Mouse (Mus musculus) hindbrain, embryonic 14.5 days (tissue): ENCODE data around the gene Lemd2. TPM values are rescaled to one million over a fixed set of nuclear protein-coding genes. Genes with fewer than 3 reads are reported as not detected.

Experiments
- ATAC-seq: fragments of 200-750 bp; cut with Nextera tagmentation; 2 replicates; pipeline ENCODE4 v1.8.0; 2017; ENCODE audit warnings: moderate number of reproducible peaks, mild to moderate bottlenecking, moderate TSS enrichment, moderate library complexity; ENCODE audit not compliant: low FRiP score
- DNase-seq: peaks from one replicate; pipeline ENCODE4 v3.0.0-alpha.2; 2015; ENCODE audit warnings: low spot score
- H3K27ac ChIP-seq: fragments of 300-500 bp; sonication (generic); 2 replicates; pipeline ENCODE4 v1.5.1; 2014; ENCODE audit warnings: mild to moderate bottlenecking, moderate library complexity
- H3K27me3 ChIP-seq: fragments of 300-500 bp; sonication (generic); 2 replicates; pipeline ENCODE4 v1.6.1; 2014; ENCODE audit warnings: mild to moderate bottlenecking, low read length, mixed read lengths; ENCODE audit not compliant: control insufficient read depth, insufficient read depth
- H3K36me3 ChIP-seq: fragments of 300-500 bp; sonication (generic); replicated peaks from 2 replicates; pipeline ENCODE4 v1.6.1; 2014; ENCODE audit not compliant: control insufficient read depth, insufficient read depth
- H3K4me1 ChIP-seq: fragments of 300-500 bp; sonication (generic); replicated peaks from 2 replicates; pipeline ENCODE4 v1.6.1; 2014; ENCODE audit warnings: antibody characterized with exemption, low read length, mixed read lengths; ENCODE audit not compliant: control insufficient read depth, insufficient read depth
- H3K4me2 ChIP-seq: fragments of 300-500 bp; sonication (generic); replicated peaks from 2 replicates; pipeline ENCODE4 v1.6.1; 2014; ENCODE audit warnings: mild to moderate bottlenecking, moderate library complexity
- H3K4me3 ChIP-seq: fragments of 300-500 bp; sonication (generic); replicated peaks from 2 replicates; pipeline ENCODE4 v1.5.1; 2014; ENCODE audit warnings: mild to moderate bottlenecking, low read length
- H3K9ac ChIP-seq: fragments of 300-500 bp; sonication (generic); 2 replicates; pipeline ENCODE4 v1.6.1; 2014
- H3K9me3 ChIP-seq: fragments of 300-500 bp; sonication (generic); 2 replicates; pipeline ENCODE4 v1.6.1; 2016; ENCODE audit warnings: low read length; ENCODE audit not compliant: control insufficient read depth
- WGBS: fragments of 180-500 bp; shearing (Covaris S2); extraction: QIAGEN DNeasy Blood & Tissue Kit; methylation state at CpG from one replicate; pipeline ENCODE4 v1.1.7; 2014; 5-methylcytosine and 5-hydroxymethylcytosine counted together
- polyA plus RNA-seq: library from polyadenylated mRNA; unstranded; fragments of >200 nt; fragmentation: Nextera tagmentation; extraction: Ambion mirVana; gene quantifications from 2 replicates; pipeline ENCODE4 v1.2.1, GENCODE M21; 2014

Lemd2 gene
- polyA plus RNA-seq, 1 experiment from 2014 or later: 24.3 TPM

GRCm38 (mm10) chr17:27144152-27144551 lies 60.1 kb downstream of the Lemd2 start:
- peaks cover 35% of the 10 kb centered on the region for H3K4me1 ChIP-seq
- no peaks in the 10 kb centered on the region for H3K9me3 ChIP-seq
- H3K4me3 ChIP-seq: no peak overlapping the region
- H3K9ac ChIP-seq: no peak overlapping the region
- H3K27ac ChIP-seq: no peak overlapping the region
- no peak for DNase-seq
- WGBS: 71% methylated on average over 4 of the region's 4 CpGs
- H3K36me3 ChIP-seq: no peaks in the 10 kb centered on the region
- no peaks in the 10 kb centered on the region for H3K27me3 ChIP-seq
- ATAC-seq: no peak
- no peak overlapping the region for H3K4me2 ChIP-seq

GRCm38 (mm10) chr17:27141971-27142450 lies 62.3 kb downstream of the Lemd2 start:
- Histone ChIP-seq H3K27ac (no peak overlapping the region), H3K4me1 (peaks cover 38% of the 10 kb centered on the region), H3K4me3 (no peak overlapping the region), H3K9me3 (no peaks in the 10 kb centered on the region), H3K4me2 (no peak overlapping the region), H3K9ac (no peak overlapping the region), H3K27me3 (no peaks in the 10 kb centered on the region), H3K36me3 (no peaks in the 10 kb centered on the region)
- ATAC-seq: no peak
- WGBS: 49% methylated on average over 10 of the region's 10 CpGs
- no peak for DNase-seq

GRCm38 (mm10) chr17:27140262-27140661 lies 64.0 kb downstream of the Lemd2 start:
- whole genome bisulfite sequencing: 29% methylated on average over 9 of the region's 9 CpGs
- Histone ChIP-seq H3K4me2 (no peak overlapping the region), H3K36me3 (no peaks in the 10 kb centered on the region), H3K9ac (0 out of 2 replicates have a peak overlapping the region, but pooled peaks have one; percentile 5), H3K27me3 (no peaks in the 10 kb centered on the region), H3K27ac (peak overlapping the region; percentile 60; the same call in 1 of the 2 replicates), H3K4me1 (peaks cover 27% of the 10 kb centered on the region), H3K9me3 (no peaks in the 10 kb centered on the region), H3K4me3 (no peak overlapping the region)
- ATAC-seq (no peak), DNase-seq (no peak)

Other genes with a start within 250 kb of the Lemd2 start
- 9.7 and 11.1 TPM in 2 replicates for gene Zbtb9, start 231.3 kb downstream of the Lemd2 start, polyA plus RNA-seq
- 5.9 and 6.9 TPM in 2 replicates for gene Bak1, start 175.5 kb downstream of the Lemd2 start, polyA plus RNA-seq
- 1.2 and 1.8 TPM in 2 replicates for gene Itpr3, start 147.2 kb downstream of the Lemd2 start, polyA plus RNA-seq
- gene Uqcc2, start 70.6 kb downstream of the Lemd2 start, polyA plus RNA-seq: 359 and 406 TPM in 2 replicates
- gene Ip6k3, start 36.7 kb downstream of the Lemd2 start, polyA plus RNA-seq: 0.60 and 0.80 TPM in 2 replicates